Mouse (Mus musculus) lung, adult 2 months (tissue): ENCODE measurements around the gene Bckdhb.

Source experiments
- CTCF ChIP-seq: fragments of 200-500 bp; IDR thresholded peaks from 2 replicates; pipeline ENCODE4 v1.5.1; 2011; ENCODE audit warnings: mild to moderate bottlenecking, low read length, control low read depth; ENCODE audit not compliant: insufficient read depth
- POLR2A ChIP-seq: fragments of 200-500 bp; IDR thresholded peaks from 2 replicates; pipeline ENCODE4 v1.6.1; 2011; ENCODE audit warnings: low read depth, mild to moderate bottlenecking, control low read depth, low read length, borderline replicate concordance; ENCODE audit errors: extremely low read depth

GRCm38 (mm10) chr9:84045632-84046031, 120.7 kb downstream of the Bckdhb start:
- TF ChIP-seq CTCF (no peak), POLR2A (no peak)
